Mouse (Mus musculus): ENCODE data around the gene Klhl5.
"Not testable (repeated sequence)": the region's sequence is repeated elsewhere in the genome, so short reads cannot be mapped to it uniquely, and the experiment has no call there.

The Klhl5 gene

GRCm38 (mm10) chr5:65096805-65097204 is 10.5 kb upstream of the Klhl5 start:
- DNase-seq (ENCODE audit: low read depth, low spot score): no peak

- no peak for DNase-seq (ENCODE audit: low read depth, low spot score)
These were observed 9.9 kb upstream of the Klhl5 start for GRCm38 (mm10) chr5:65097457-65097856.

- no peak for DNase-seq (ENCODE audit: low read depth, low spot score)
These were observed 7.3 kb upstream of the Klhl5 start for GRCm38 (mm10) chr5:65100002-65100401.

- DNase-seq (ENCODE audit: low read depth, low spot score): no peak
These were observed 6.1 kb upstream of the Klhl5 start for GRCm38 (mm10) chr5:65101209-65101608.

- DNase-seq (ENCODE audit: low read depth, low spot score): no peak
These were observed 5.7 kb upstream of the Klhl5 start for GRCm38 (mm10) chr5:65101621-65102020.

- no peak for DNase-seq (ENCODE audit: low read depth, low spot score)
These were observed 5.2 kb upstream of the Klhl5 start for GRCm38 (mm10) chr5:65102026-65102640.

- DNase-seq (ENCODE audit: low read depth, low spot score): no peak
These were observed 4.7 kb upstream of the Klhl5 start for GRCm38 (mm10) chr5:65102641-65103042.

GRCm38 (mm10) chr5:65107773-65108432 is 564 bp downstream of the Klhl5 start:
- DNase-seq (ENCODE audit: low read depth, low spot score): no peak

- DNase-seq (ENCODE audit: low read depth, low spot score): not testable (repeated sequence)
These were observed 4.9 kb downstream of the Klhl5 start for GRCm38 (mm10) chr5:65112225-65112624.

- DNase-seq (ENCODE audit: low read depth, low spot score): no peak
These were observed 6.0 kb downstream of the Klhl5 start for GRCm38 (mm10) chr5:65113323-65113722.

GRCm38 (mm10) chr5:65116789-65117188 is 9.4 kb downstream of the Klhl5 start:
- DNase-seq (ENCODE audit: low read depth, low spot score): no peak

- DNase-seq (ENCODE audit: low read depth, low spot score): no peak
These were observed 12.2 kb downstream of the Klhl5 start for GRCm38 (mm10) chr5:65119495-65119894.

GRCm38 (mm10) chr5:65119918-65120317 is 12.6 kb downstream of the Klhl5 start:
- no peak for DNase-seq (ENCODE audit: low read depth, low spot score)

GRCm38 (mm10) chr5:65122616-65123015 is 15.3 kb downstream of the Klhl5 start:
- DNase-seq (ENCODE audit: low read depth, low spot score): no peak

- no peak for DNase-seq (ENCODE audit: low read depth, low spot score)
These were observed 18.8 kb downstream of the Klhl5 start for GRCm38 (mm10) chr5:65126137-65126536.

GRCm38 (mm10) chr5:65128481-65128880 is 21.1 kb downstream of the Klhl5 start:
- no peak for DNase-seq (ENCODE audit: low read depth, low spot score)

GRCm38 (mm10) chr5:65130528-65131210 is 23.3 kb downstream of the Klhl5 start:
- DNase-seq (ENCODE audit: low read depth, low spot score): no peak

GRCm38 (mm10) chr5:65131211-65131879 is 24.0 kb downstream of the Klhl5 start:
- DNase-seq (ENCODE audit: low read depth, low spot score): no peak

GRCm38 (mm10) chr5:65136159-65136558 is 28.8 kb downstream of the Klhl5 start:
- no peak for DNase-seq (ENCODE audit: low read depth, low spot score)

- DNase-seq (ENCODE audit: low read depth, low spot score): no peak
These were observed 29.7 kb downstream of the Klhl5 start for GRCm38 (mm10) chr5:65137073-65137472.

- DNase-seq (ENCODE audit: low read depth, low spot score): no peak
These were observed 33.9 kb downstream of the Klhl5 start for GRCm38 (mm10) chr5:65141242-65141641.

- DNase-seq (ENCODE audit: low read depth, low spot score): no peak
These were observed 34.9 kb downstream of the Klhl5 start for GRCm38 (mm10) chr5:65142247-65142646.
